Mouse (Mus musculus): ENCODE measurements around the gene Chrna3.

DNA sequence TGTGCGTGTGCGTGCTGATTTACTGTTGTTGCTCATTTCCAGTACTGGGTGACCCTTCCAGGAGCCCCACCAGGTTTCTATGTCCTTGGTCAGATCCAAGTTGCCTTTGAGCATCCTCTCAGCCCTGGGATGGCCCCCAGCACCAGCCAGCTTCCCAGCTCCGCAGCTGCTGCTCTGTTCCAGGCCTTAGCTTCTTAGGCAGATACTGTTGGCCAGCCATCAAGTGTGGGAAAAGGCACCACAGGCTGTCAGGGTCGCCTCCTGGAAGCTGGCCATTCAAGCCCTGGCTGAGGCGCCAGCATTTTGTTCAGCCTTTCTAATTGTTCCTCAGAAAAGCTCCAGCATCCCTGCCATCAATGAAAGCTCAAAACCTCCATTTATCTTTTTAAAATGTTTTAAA lies 13.6 kb upstream of the Chrna3 start:
- TF ChIP-seq CTCF (IDR thresholded peaks at IDR 0.05; ENCODE audit: borderline replicate concordance, insufficient read depth, low read depth, low read length): no peak
- TF ChIP-seq POLR2A (IDR thresholded peaks at IDR 0.05; ENCODE audit: borderline replicate concordance, insufficient read depth, low read length): no peak

Data from cerebellum, adult 2 months (tissue).